Mouse (Mus musculus) spleen, adult 2 months (tissue): Measurements from ENCODE around the gene Nxf1. TPM values are rescaled to one million over a fixed set of nuclear protein-coding genes. Genes with fewer than 3 reads are reported as not detected.

Experiments
- DNase-seq, 2 experiments: peaks; one replicate each; pipeline versions ENCODE4 v3.0.0 to v3.0.0-alpha.2; 2012 to 2021; ENCODE audit warnings: low spot score in 2 of 2, low read depth in 1 of 2
- H3K27ac ChIP-seq: fragments of 200-500 bp; 2 replicates; pipeline ENCODE4 v1.5.1; 2012; ENCODE audit warnings: low read length, inconsistent platforms; ENCODE audit not compliant: insufficient read depth
- H3K27me3 ChIP-seq: fragments of 200-500 bp; 2 replicates; pipeline ENCODE4 v1.6.1; 2012; ENCODE audit warnings: mild to moderate bottlenecking, moderate library complexity, low read length, inconsistent platforms; ENCODE audit not compliant: control insufficient read depth, insufficient read depth
- H3K36me3 ChIP-seq: fragments of 200-500 bp; 2 replicates; pipeline ENCODE4 v1.6.1; 2012; ENCODE audit warnings: mild to moderate bottlenecking, low read length, inconsistent platforms; ENCODE audit not compliant: control insufficient read depth, insufficient read depth
- H3K4me1 ChIP-seq: fragments of 200-500 bp; 2 replicates; pipeline ENCODE4 v1.6.1; 2011; ENCODE audit warnings: inconsistent platforms; ENCODE audit not compliant: control insufficient read depth, insufficient read depth, insufficient read length
- H3K4me3 ChIP-seq: fragments of 200-500 bp; 2 replicates; pipeline ENCODE4 v1.5.1; 2011; ENCODE audit warnings: mild to moderate bottlenecking, inconsistent platforms; ENCODE audit not compliant: insufficient read depth, insufficient read length; ENCODE audit errors: extremely low read depth
- CTCF ChIP-seq: fragments of 200-500 bp; IDR thresholded peaks from 2 replicates; pipeline ENCODE4 v1.5.1; 2011; ENCODE audit warnings: mild to moderate bottlenecking, inconsistent platforms; ENCODE audit not compliant: insufficient read depth, insufficient read length, insufficient replicate concordance; ENCODE audit errors: extremely low read depth
- POLR2A ChIP-seq: fragments of 200-500 bp; IDR thresholded peaks from 2 replicates; pipeline ENCODE4 v1.6.1; 2011; ENCODE audit warnings: low read depth, low read length, inconsistent platforms
- WGBS: fragments of 180-500 bp; shearing (Covaris S2); methylation state at CpG from one replicate; pipeline ENCODE4 v1.1.7; 2018; 5-methylcytosine and 5-hydroxymethylcytosine counted together
- polyA plus RNA-seq: library from polyadenylated mRNA; depleted of rRNA; stranded (reverse); fragments of >200 nt; gene quantifications from 2 replicates; pipeline ENCODE4 v1.2.3, GENCODE M21; 2012; rRNA removed

Nxf1 gene
- polyA plus RNA-seq, 1 experiment, result 104 TPM

- Histone ChIP-seq H3K27me3 (no peaks in the 10 kb centered on the region), H3K27ac (no peak overlapping the region), H3K4me1 (peaks cover 5% of the 10 kb centered on the region), H3K36me3 (peaks cover 13% of the 10 kb centered on the region; the same call in 1 of the 2 replicates), H3K4me3 (no peak overlapping the region)
- TF ChIP-seq CTCF, result no peak
- TF ChIP-seq POLR2A, result no peak
- no peak for DNase-seq
- 77% methylated on average over 3 of the region's 3 CpGs for WGBS
Observed at GRCm38 (mm10) chr19:8817001-8817400, 60.1 kb downstream of the Nxf1 start.

GRCm38 (mm10) chr19:8818301-8818798 lies 61.5 kb downstream of the Nxf1 start:
- H3K4me3 ChIP-seq, result peak overlapping the region; percentile 78
- no peaks in the 10 kb centered on the region for H3K27me3 ChIP-seq
- peak overlapping the region; percentile 97 for H3K27ac ChIP-seq
- no peak for DNase-seq
- TF ChIP-seq POLR2A, result no peak
- TF ChIP-seq CTCF, result no peak
- 11% methylated on average over 14 of the region's 14 CpGs for WGBS
- peaks cover 7% of the 10 kb centered on the region for H3K4me1 ChIP-seq
- peaks cover 14% of the 10 kb centered on the region for H3K36me3 ChIP-seq

- WGBS, result under 1% methylated on average over 33 of the region's 33 CpGs
- TF ChIP-seq CTCF (no peak), POLR2A (peak; percentile 57)
- H3K36me3 ChIP-seq, result peaks cover 14% of the 10 kb centered on the region
Observed at GRCm38 (mm10) chr19:8818801-8819595, 62.1 kb downstream of the Nxf1 start, which contains the start of gene Ttc9c. TSS of gene Ttc9c (minus strand) at chr19:8819333.

DNA sequence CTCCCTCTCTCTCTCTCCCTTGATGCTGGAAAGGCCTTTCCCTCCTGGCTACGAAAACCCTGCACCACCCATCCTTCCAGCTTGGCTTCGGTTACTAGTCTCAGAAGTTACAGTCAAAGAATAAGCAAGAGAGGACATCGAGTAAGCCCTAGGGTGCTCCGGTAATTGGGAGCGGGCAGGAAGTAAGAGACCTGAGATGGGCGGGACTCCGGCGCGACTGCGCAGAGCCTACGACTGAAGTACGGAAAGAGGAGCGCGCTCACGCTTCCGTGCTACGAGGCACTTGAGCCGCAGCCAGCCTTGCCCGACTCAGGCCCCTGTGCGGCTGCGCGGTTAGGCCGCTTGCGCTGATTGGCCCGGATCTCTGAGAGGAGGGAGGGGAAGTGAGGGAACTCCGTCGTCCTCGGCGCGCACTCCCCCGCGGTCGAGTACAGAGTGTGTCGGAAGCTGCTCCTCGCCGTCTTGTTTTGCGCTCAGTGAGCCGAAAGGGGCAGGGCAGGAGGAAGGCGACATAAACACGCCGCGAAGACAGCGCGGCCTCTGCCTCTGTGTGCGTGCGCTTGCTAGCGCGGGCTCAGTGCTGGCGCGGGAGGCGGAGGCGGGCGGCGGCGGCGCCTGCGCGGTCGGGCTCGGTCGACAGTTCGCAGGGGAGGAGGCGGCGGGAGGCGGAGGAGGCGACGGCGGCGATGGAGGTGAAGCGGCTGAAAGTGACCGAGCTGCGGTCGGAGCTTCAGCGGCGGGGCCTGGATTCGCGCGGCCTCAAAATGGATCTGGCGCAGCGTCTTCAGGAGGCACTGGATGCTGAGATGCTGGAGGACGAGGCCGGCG lies 62.9 kb downstream of the Nxf1 start, which contains the start of gene Hnrnpul2:
Hnrnpul2 (plus strand) TSS at position 415 of the 828 bp plus-strand sequence.
- peak; percentile 99 for DNase-seq
- H3K36me3 ChIP-seq, result peaks cover 18% of the 10 kb centered on the region
- no peak for TF ChIP-seq CTCF
- peak; percentile 94 for TF ChIP-seq POLR2A
- peak within 1 kb of the TSS; percentile 98 for H3K27ac ChIP-seq
- WGBS, result under 1% methylated on average over 83 of the region's 83 CpGs
- peak within 1 kb of the TSS; percentile 91 for H3K4me3 ChIP-seq
- no peaks in the 10 kb centered on the region for H3K27me3 ChIP-seq
- peaks cover 7% of the 10 kb centered on the region for H3K4me1 ChIP-seq

More at GRCm38 (mm10) chr19:8818801-8819595, 62.1 kb downstream of the Nxf1 start, which contains the start of gene Ttc9c:
- H3K27ac ChIP-seq, result peak within 1 kb of the TSS; percentile 98
- peak; percentile 90 to 93 for DNase-seq
- peak within 1 kb of the TSS; percentile 91 for H3K4me3 ChIP-seq
- no peaks in the 10 kb centered on the region for H3K27me3 ChIP-seq
- peaks cover 7% of the 10 kb centered on the region for H3K4me1 ChIP-seq

Other genes with a start within 250 kb of the Nxf1 start
- 0.06 TPM in 1 of 2 replicates, not detected in the other for gene Slc22a8, start 165.8 kb upstream of the Nxf1 start, polyA plus RNA-seq
- 0.08 TPM in 1 of 2 replicates, not detected in the other for gene Slc22a6, start 139.0 kb upstream of the Nxf1 start, polyA plus RNA-seq
- 0.05 and 0.07 TPM in 2 replicates for gene Chrm1, start 93.3 kb upstream of the Nxf1 start, polyA plus RNA-seq
- gene Slc3a2, start 33.7 kb upstream of the Nxf1 start, polyA plus RNA-seq, result 122 and 129 TPM in 2 replicates
- gene Wdr74, start 21.2 kb upstream of the Nxf1 start, polyA plus RNA-seq, result 26.2 and 30.2 TPM in 2 replicates
- not detected in 2 replicates for gene 1700092M07Rik, start 16.4 kb upstream of the Nxf1 start, polyA plus RNA-seq
- gene Stx5a, start 15.7 kb upstream of the Nxf1 start, polyA plus RNA-seq, result 52.8 and 53.0 TPM in 2 replicates
- gene Tmem223, start 13.9 kb downstream of the Nxf1 start, polyA plus RNA-seq, result 86.1 and 135 TPM in 2 replicates
- gene Tmem179b, start 17.4 kb downstream of the Nxf1 start, polyA plus RNA-seq, result 87.9 and 117 TPM in 2 replicates
- 11.3 and 15.8 TPM in 2 replicates for gene Taf6l, start 29.3 kb downstream of the Nxf1 start, polyA plus RNA-seq
- 27.9 and 30.3 TPM in 2 replicates for gene Polr2g, start 41.5 kb downstream of the Nxf1 start, polyA plus RNA-seq
- gene Zbtb3, start 45.5 kb downstream of the Nxf1 start, polyA plus RNA-seq, result 2.4 and 2.5 TPM in 2 replicates
- gene Ttc9c, start 62.3 kb downstream of the Nxf1 start, polyA plus RNA-seq, result 13.2 and 14.2 TPM in 2 replicates
- 22.0 and 25.4 TPM in 2 replicates for gene Hnrnpul2, start 62.9 kb downstream of the Nxf1 start, polyA plus RNA-seq
- not detected in 2 replicates for gene AC129217.1, start 72.7 kb downstream of the Nxf1 start, polyA plus RNA-seq
- 91.7 and 116 TPM in 2 replicates for gene Bscl2, start 80.4 kb downstream of the Nxf1 start, polyA plus RNA-seq
- 0.05 and 0.09 TPM in 2 replicates for gene Gng3, start 82.1 kb downstream of the Nxf1 start, polyA plus RNA-seq
- 0.23 and 0.27 TPM in 2 replicates for gene Lrrn4cl, start 93.7 kb downstream of the Nxf1 start, polyA plus RNA-seq
- gene Ubxn1, start 114.4 kb downstream of the Nxf1 start, polyA plus RNA-seq, result 57.9 and 80.6 TPM in 2 replicates
- 20.8 and 27.9 TPM in 2 replicates for gene Uqcc3, start 123.8 kb downstream of the Nxf1 start, polyA plus RNA-seq
- 0.94 and 1.4 TPM in 2 replicates for gene Lbhd1, start 126.7 kb downstream of the Nxf1 start, polyA plus RNA-seq
- not detected in 2 replicates for gene Gm49403, start 126.9 kb downstream of the Nxf1 start, polyA plus RNA-seq
- gene 1810009A15Rik, start 131.8 kb downstream of the Nxf1 start, polyA plus RNA-seq, result 11.5 and 15.2 TPM in 2 replicates
- 1.2 TPM in 1 of 2 replicates, not detected in the other for gene Gm49416, start 131.9 kb downstream of the Nxf1 start, polyA plus RNA-seq
- gene Ints5, start 135.9 kb downstream of the Nxf1 start, polyA plus RNA-seq, result 21.2 and 27.5 TPM in 2 replicates
- 85.2 and 86.9 TPM in 2 replicates for gene Ganab, start 141.0 kb downstream of the Nxf1 start, polyA plus RNA-seq
- 86.0 and 93.4 TPM in 2 replicates for gene B3gat3, start 163.3 kb downstream of the Nxf1 start, polyA plus RNA-seq
- gene Rom1, start 172.3 kb downstream of the Nxf1 start, polyA plus RNA-seq, result 10.0 and 11.9 TPM in 2 replicates
- gene Eml3, start 172.5 kb downstream of the Nxf1 start, polyA plus RNA-seq, result 72.3 and 77.7 TPM in 2 replicates
- gene Mta2, start 184.8 kb downstream of the Nxf1 start, polyA plus RNA-seq, result 35.0 and 37.7 TPM in 2 replicates
- 18.3 and 22.3 TPM in 2 replicates for gene Tut1, start 196.8 kb downstream of the Nxf1 start, polyA plus RNA-seq
- gene Eef1g, start 210.0 kb downstream of the Nxf1 start, polyA plus RNA-seq, result 206 and 242 TPM in 2 replicates
- gene Ahnak, start 232.2 kb downstream of the Nxf1 start, polyA plus RNA-seq, result 6.9 and 8.0 TPM in 2 replicates